Mouse (Mus musculus): Measurements from ENCODE around the gene Pla2g5. TPM values are rescaled to one million over a fixed set of nuclear protein-coding genes. Genes with fewer than 3 reads are reported as not detected.

Gene Pla2g5
- polyA plus RNA-seq, 1 experiment = 43.7 TPM

DNA sequence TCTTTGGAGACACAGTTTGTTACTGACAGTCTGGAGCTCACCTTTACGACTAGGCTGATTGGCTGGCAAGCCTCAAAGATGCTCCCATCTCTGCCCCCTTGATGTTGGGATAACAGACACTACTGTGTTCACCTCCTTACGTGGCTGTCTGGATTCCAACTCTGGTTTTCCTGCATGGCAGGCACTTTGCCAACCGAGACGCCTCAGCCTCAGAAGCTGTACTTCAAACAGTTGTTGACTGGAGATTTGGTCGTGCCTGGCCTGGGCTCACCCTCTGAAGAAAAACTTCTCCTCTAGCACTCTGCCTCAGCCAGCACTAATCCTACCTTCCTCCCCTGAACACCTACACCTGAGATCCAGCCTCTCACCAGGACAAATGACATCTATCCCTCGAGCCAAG, 71.8 kb downstream of the Pla2g5 start:
- 64% methylated on average over 6 of the region's 6 CpGs for WGBS
- H3K4me3 ChIP-seq (ENCODE audit: extremely low read depth, insufficient read depth, insufficient read length) = no peak overlapping the region
- TF ChIP-seq POLR2A (IDR thresholded peaks at IDR 0.05; ENCODE audit: low read depth, low read length) (no peak), CTCF (IDR thresholded peaks at IDR 0.05; ENCODE audit: extremely low read depth, insufficient read depth, insufficient read length, insufficient replicate concordance) (no peak)
- H3K27me3 ChIP-seq (ENCODE audit: control insufficient read depth, insufficient read depth, low read length) = no peaks in the 10 kb centered on the region
- no peaks in the 10 kb centered on the region for H3K4me1 ChIP-seq (ENCODE audit: control insufficient read depth, insufficient read depth, insufficient read length)
- no peaks in the 10 kb centered on the region for H3K36me3 ChIP-seq (ENCODE audit: control insufficient read depth, insufficient read depth, low read length)
- DNase-seq (ENCODE audit: low read depth in 1 of 2, low spot score in 2 of 2) = no peak
- no peak overlapping the region for H3K27ac ChIP-seq (ENCODE audit: insufficient read depth, low read length)

- Histone ChIP-seq H3K27ac (ENCODE audit: insufficient read depth, low read length) (no peak overlapping the region), H3K27me3 (ENCODE audit: control insufficient read depth, insufficient read depth, low read length) (no peaks in the 10 kb centered on the region), H3K4me3 (ENCODE audit: extremely low read depth, insufficient read depth, insufficient read length) (no peak overlapping the region), H3K36me3 (ENCODE audit: control insufficient read depth, insufficient read depth, low read length) (no peaks in the 10 kb centered on the region), H3K4me1 (ENCODE audit: control insufficient read depth, insufficient read depth, insufficient read length) (no peaks in the 10 kb centered on the region)
- DNase-seq (ENCODE audit: low read depth in 1 of 2, low spot score in 2 of 2) = no peak
- 72% methylated on average over 4 of the region's 4 CpGs for WGBS
- no peak for TF ChIP-seq POLR2A (IDR thresholded peaks at IDR 0.05; ENCODE audit: low read depth, low read length)
- TF ChIP-seq CTCF (IDR thresholded peaks at IDR 0.05; ENCODE audit: extremely low read depth, insufficient read depth, insufficient read length, insufficient replicate concordance) = no peak
Observed at GRCm38 (mm10) chr4:138788381-138788780, 74.9 kb downstream of the Pla2g5 start.

DNA sequence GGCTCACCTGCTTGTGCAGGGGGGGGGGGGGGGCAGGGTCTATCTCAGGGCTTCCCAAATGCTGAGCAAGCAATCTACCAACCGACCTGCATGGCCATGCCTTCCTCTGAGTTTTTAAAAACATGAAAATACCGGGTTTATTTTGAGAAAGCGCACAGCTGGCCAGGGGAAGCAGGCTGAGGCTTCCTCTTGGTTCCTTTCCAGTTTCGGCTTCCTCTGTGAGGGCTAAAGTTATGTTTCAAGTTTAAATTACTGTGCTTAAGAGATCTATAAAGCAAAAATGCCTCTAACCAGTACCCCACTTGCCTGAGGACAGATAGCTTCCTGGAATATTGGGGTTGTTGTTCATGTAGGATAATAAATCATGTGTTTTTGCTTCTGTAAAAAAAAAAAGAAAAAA, 77.1 kb downstream of the Pla2g5 start:
- H3K36me3 ChIP-seq (ENCODE audit: control insufficient read depth, insufficient read depth, low read length) = no peaks in the 10 kb centered on the region
- H3K27ac ChIP-seq (ENCODE audit: insufficient read depth, low read length) = no peak overlapping the region
- H3K27me3 ChIP-seq (ENCODE audit: control insufficient read depth, insufficient read depth, low read length) = no peaks in the 10 kb centered on the region
- TF ChIP-seq CTCF (IDR thresholded peaks at IDR 0.05; ENCODE audit: extremely low read depth, insufficient read depth, insufficient read length, insufficient replicate concordance) (no peak), POLR2A (IDR thresholded peaks at IDR 0.05; ENCODE audit: low read depth, low read length) (no peak)
- no peak for DNase-seq (ENCODE audit: low read depth in 1 of 2, low spot score in 2 of 2)
- no peaks in the 10 kb centered on the region for H3K4me1 ChIP-seq (ENCODE audit: control insufficient read depth, insufficient read depth, insufficient read length)
- 0% methylated on average over 4 of the region's 4 CpGs for WGBS
- no peak overlapping the region for H3K4me3 ChIP-seq (ENCODE audit: extremely low read depth, insufficient read depth, insufficient read length)

DNA sequence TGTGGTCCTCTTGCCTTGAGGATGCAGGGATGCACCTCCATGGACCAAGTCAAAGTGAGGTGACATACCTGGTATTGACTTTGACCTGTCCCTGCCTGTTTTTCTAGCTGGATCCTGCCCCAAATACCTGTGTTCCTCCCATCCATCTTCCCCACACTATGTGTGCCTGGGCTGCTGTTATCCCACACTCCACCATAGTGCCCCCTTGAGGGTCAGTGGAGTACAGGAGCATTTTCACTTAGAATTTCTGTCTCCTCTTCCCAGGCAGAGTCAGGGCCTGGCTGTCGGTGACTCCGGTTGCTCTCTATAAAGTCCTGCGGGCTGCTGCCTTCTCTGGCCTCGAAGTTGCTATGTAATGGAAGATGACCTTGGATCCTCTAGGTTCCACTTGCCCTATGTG, 77.6 kb downstream of the Pla2g5 start:
- H3K27me3 ChIP-seq (ENCODE audit: control insufficient read depth, insufficient read depth, low read length) = no peaks in the 10 kb centered on the region
- H3K36me3 ChIP-seq (ENCODE audit: control insufficient read depth, insufficient read depth, low read length) = no peaks in the 10 kb centered on the region
- H3K4me1 ChIP-seq (ENCODE audit: control insufficient read depth, insufficient read depth, insufficient read length) = no peaks in the 10 kb centered on the region
- no peak overlapping the region for H3K4me3 ChIP-seq (ENCODE audit: extremely low read depth, insufficient read depth, insufficient read length)
- no peak overlapping the region for H3K27ac ChIP-seq (ENCODE audit: insufficient read depth, low read length)
- TF ChIP-seq POLR2A (IDR thresholded peaks at IDR 0.05; ENCODE audit: low read depth, low read length) = no peak
- TF ChIP-seq CTCF (IDR thresholded peaks at IDR 0.05; ENCODE audit: extremely low read depth, insufficient read depth, insufficient read length, insufficient replicate concordance) = no peak
- WGBS = 29% methylated on average over 4 of the region's 4 CpGs
- DNase-seq (ENCODE audit: low read depth in 1 of 2, low spot score in 2 of 2) = no peak

GRCm38 (mm10) chr4:138782098-138782497, 81.2 kb downstream of the Pla2g5 start:
- WGBS = 76% methylated on average over 6 of the region's 6 CpGs
- no peak for DNase-seq (ENCODE audit: low read depth in 1 of 2, low spot score in 2 of 2)
- no peak overlapping the region for H3K4me3 ChIP-seq (ENCODE audit: extremely low read depth, insufficient read depth, insufficient read length)
- no peak overlapping the region for H3K27ac ChIP-seq (ENCODE audit: insufficient read depth, low read length)
- no peaks in the 10 kb centered on the region for H3K27me3 ChIP-seq (ENCODE audit: control insufficient read depth, insufficient read depth, low read length)
- H3K36me3 ChIP-seq (ENCODE audit: control insufficient read depth, insufficient read depth, low read length) = no peaks in the 10 kb centered on the region
- TF ChIP-seq CTCF (IDR thresholded peaks at IDR 0.05; ENCODE audit: extremely low read depth, insufficient read depth, insufficient read length, insufficient replicate concordance) (no peak), POLR2A (IDR thresholded peaks at IDR 0.05; ENCODE audit: low read depth, low read length) (no peak)
- H3K4me1 ChIP-seq (ENCODE audit: control insufficient read depth, insufficient read depth, insufficient read length) = no peaks in the 10 kb centered on the region

GRCm38 (mm10) chr4:138780300-138780699, 83.0 kb downstream of the Pla2g5 start:
- WGBS = 83% methylated on average over 5 of the region's 5 CpGs
- Histone ChIP-seq H3K27me3 (ENCODE audit: control insufficient read depth, insufficient read depth, low read length) (no peaks in the 10 kb centered on the region), H3K4me3 (ENCODE audit: extremely low read depth, insufficient read depth, insufficient read length) (no peak overlapping the region), H3K4me1 (ENCODE audit: control insufficient read depth, insufficient read depth, insufficient read length) (no peaks in the 10 kb centered on the region), H3K36me3 (ENCODE audit: control insufficient read depth, insufficient read depth, low read length) (no peaks in the 10 kb centered on the region), H3K27ac (ENCODE audit: insufficient read depth, low read length) (no peak overlapping the region)
- no peak for TF ChIP-seq POLR2A (IDR thresholded peaks at IDR 0.05; ENCODE audit: low read depth, low read length)
- no peak for DNase-seq (ENCODE audit: low read depth in 1 of 2, low spot score in 2 of 2)

- DNase-seq (ENCODE audit: low read depth in 1 of 2, low spot score in 2 of 2) = no peak
- H3K4me3 ChIP-seq (ENCODE audit: extremely low read depth, insufficient read depth, insufficient read length) = no peak overlapping the region
- H3K27ac ChIP-seq (ENCODE audit: insufficient read depth, low read length) = no peak overlapping the region
- no peaks in the 10 kb centered on the region for H3K27me3 ChIP-seq (ENCODE audit: control insufficient read depth, insufficient read depth, low read length)
- H3K4me1 ChIP-seq (ENCODE audit: control insufficient read depth, insufficient read depth, insufficient read length) = no peaks in the 10 kb centered on the region
- TF ChIP-seq CTCF (IDR thresholded peaks at IDR 0.05; ENCODE audit: extremely low read depth, insufficient read depth, insufficient read length, insufficient replicate concordance) (no peak), POLR2A (IDR thresholded peaks at IDR 0.05; ENCODE audit: low read depth, low read length) (no peak)
- 41% methylated on average over 20 of the region's 20 CpGs for WGBS
- no peaks in the 10 kb centered on the region for H3K36me3 ChIP-seq (ENCODE audit: control insufficient read depth, insufficient read depth, low read length)
Observed at GRCm38 (mm10) chr4:138777417-138778407, 85.6 kb downstream of the Pla2g5 start.
